Mouse (Mus musculus): ENCODE results near the gene Neurod1.

The Neurod1 gene

DNA sequence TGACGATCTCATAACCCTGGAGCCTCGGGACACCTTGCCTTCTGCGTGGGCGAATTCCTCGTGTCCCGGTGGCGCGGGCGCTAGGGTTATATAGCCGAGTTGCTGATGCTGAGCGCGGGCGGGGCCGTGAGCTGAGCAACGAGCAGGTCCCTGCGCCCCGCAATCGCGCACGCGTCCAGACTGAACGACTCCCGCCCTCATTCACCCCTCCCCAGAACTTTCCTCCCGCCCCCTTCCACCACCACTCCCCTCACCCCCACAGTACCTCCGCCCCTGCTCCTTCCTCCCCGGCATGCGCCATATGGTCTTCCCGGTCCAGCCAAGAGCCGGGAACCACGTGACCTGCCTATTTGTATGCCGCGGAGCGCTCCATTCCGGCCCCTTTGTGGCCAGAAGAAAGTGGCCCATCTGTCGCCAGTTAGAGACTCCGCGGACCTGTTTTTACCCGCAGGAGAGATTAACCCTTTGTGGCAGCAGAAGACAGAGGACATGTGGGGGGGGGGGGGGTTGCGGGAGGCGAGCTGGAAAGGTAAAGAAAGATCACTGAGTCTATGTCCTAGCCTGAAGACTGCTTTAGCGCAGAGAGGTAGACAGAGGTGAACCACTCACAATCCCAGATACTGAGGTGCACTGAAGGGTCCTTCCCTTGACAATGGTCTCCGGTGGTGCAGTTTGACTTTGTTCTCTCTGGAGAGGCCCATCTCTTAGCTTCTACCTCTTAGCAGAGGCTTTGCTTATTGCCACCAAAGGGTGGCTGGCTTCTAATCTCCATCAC lies at the start of gene Neurod1, which contains the start of gene Cerkl:
Gene Neurod1 (minus strand): TSS at position 177 of the 775 bp plus-strand sequence.
Gene Cerkl (minus strand): TSS at position 211 of the 775 bp plus-strand sequence.
- no peak for DNase-seq

DNA sequence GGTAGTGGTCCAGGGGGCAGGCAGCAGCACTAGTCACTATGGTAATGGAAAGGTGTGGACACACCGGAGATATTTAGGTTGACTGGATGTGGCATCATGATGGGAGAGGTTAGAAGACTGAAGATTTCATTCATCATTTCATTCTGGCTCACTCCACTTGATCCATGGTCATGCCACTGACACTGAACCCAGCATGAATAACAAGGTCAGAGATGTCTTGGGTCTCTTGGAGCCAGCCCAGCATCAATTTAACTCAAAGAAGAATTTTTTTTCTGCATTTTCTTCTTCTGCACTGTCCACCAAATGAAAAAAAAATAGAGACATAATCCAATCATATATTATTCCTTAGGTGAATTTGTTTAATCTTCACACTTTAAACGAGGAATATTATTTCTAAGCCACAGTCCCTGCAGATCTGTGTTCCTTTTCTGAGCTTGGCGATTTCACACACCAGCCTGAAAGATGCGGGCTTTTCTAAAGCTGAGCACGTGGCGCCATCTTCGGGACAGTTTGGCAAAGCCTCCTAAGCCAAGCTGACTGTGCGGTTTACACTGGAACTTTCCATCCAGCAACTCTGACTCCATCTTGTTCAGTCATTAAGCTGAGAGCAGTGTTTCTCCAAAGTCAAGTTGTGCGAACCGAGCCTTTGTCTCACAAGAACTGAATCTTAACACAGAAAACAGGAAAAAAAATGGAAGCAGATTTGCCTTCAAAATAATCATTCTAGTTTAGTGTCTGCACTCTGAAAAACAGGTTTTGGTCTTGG lies 42.6 kb upstream of the Neurod1 start:
- DNase-seq = peak; percentile 72

DNA sequence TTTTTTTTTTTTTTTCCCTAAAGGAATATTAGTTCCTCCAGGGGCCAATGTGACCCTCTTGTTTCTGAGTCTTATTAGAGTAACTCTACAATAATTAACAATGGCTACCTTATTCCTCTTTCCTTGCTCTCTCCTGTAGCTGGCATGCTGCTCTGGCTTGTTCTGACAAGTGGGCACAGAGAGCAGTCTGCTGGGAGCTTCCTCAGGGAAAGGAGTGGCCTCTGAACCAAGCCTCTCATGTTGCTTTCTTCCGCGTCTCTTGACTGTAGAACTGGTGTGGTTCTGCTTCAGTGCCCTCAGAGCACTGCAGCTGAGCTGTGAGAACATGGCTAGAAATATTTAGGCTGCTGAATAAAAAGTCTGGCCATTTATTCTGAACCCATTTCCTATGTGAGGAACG lies 28.6 kb upstream of the Neurod1 start:
- no peak for DNase-seq

DNA sequence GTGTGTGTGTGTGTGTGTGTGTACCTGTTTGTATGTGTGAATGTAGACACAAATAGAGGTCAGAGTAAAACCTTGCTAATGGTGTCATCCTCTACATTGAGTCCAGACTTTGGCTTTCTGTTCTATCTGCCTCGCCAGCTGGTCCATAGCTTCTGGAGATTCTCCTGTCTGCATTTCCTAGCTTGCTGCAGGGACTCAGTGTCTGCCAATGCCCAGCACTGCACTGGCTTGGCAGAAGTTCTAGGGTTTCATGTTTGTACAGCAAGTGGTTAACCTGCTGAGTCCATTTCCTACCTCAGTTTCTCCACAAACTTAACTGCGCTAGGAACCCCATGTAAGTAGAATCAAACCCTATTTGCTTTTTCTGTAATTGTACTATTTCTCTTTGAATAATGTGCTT lies 26.0 kb upstream of the Neurod1 start:
- no peak for DNase-seq

DNA sequence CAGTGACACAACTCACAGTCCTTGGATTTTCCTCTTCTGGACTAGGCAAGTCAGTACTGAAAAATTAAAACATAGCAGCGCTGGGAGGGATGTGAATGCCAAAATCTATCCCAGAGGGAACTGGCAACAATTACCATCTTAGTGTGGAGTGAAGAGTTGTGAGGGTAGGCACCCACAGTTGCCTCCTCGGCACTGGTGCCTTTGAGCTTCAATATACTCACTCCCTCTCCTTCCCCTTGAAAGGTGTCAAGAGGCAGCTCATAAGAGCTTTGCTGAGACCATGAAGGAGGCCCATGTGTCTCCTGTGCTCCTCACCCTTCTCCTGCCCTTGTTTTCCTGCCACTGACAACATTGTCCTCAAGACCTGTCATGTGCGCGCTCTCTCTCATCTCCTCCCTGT lies 5.9 kb upstream of the Neurod1 start:
- DNase-seq = no peak

DNA sequence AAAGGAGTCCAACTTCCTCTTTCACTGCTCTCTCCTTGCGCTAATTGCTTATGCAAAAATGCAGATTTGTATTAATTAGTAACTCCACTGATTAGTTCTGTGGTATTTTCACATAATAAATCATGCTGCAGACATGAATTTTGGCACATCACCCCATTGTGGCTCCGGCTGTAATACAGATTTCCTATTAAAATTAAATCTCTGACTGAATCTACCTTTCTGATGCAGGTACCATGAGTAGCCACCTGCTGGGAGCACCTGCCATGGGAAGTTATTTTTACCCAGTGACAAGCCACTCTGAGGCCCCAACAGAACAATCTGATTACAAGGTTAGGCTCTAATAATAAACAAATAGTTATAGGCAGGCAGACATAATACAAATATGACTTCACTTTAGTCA lies 5.3 kb upstream of the Neurod1 start:
- DNase-seq = no peak

DNA sequence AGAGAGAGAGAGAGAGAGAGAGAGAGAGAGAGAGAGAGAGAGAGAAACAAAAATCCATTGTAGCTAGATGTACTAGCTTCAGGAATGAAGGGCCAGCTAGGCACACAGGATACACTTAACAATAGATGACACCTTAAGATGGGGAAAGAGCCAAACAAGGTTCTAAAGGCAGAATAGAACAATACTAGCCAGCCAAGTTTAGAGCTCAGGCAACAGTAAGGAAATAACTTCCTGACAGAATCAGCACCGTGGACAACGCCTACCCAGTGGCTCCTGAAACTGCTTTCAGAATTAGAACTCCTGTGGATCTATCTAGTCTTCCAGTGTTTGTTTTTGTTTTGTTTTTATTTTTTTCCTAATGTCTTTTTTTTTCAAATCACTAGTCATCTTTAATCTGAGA lies 4.0 kb upstream of the Neurod1 start:
- peak; percentile 8 for DNase-seq

DNA sequence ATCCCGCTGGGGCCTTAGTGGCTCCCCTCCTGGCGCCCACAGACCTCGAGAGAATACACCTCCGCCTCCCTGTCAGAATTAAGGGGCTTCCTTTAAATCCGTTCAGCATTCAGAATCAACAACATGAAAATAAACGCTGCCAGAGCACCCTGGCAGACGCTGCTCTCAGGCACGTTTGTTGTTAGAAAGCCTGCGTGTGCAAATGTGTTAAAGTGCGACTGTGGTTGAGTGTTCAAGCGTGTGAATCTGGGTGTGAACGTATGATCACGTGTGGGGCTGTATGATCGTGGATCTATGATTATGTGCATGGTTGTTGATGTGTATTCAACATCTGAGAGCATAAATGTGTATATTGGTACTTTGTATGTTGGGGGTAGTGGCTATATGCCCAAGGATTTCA lies 3.6 kb upstream of the Neurod1 start:
- DNase-seq = no peak

DNA sequence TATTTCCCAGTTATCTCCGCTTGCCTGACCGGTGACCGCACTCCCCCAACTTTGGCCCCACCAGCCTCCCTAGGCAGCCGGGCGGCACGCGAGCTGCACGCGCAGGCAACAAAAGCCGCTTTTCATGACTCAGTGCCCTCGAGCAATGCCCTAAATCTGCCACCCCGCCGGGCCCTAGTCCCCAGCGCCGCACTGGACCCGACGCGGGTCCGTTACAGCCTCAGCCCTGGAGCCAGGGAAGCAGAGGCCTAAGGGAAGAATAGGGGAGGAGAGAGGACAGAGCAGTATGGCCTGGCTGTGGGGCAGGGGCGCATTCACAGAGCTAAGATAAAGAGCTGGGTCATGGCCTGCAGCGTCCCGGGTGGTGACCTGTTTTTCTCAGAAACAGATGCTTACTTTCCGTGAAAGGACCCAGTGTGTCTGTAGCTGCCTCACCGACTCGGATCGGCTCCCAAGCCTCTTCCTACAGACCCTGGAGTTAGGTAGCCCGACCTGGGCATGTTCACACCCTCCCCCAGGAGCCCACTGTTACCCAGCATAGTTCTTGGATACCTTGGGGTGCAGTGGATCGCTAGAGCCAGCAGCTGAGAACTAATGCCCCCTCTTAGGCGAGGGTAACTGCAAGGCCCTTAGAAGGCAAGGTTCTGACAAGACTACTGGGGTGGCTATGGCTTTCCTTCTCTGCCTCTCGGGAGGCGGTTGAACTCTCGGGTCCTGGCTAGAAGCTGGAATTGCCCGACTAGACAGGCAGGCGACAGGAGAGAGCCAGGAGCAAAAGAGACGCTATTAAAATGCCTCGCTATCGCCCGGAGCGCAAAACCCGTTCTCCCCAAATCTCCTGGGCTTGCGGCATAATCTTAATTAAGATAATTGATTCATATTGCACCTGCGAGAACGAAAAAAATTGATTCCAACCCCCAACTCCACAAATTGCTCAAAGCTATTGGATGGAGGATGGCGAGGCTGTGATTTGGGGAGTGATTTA lies 2.8 kb upstream of the Neurod1 start:
- DNase-seq = no peak

DNA sequence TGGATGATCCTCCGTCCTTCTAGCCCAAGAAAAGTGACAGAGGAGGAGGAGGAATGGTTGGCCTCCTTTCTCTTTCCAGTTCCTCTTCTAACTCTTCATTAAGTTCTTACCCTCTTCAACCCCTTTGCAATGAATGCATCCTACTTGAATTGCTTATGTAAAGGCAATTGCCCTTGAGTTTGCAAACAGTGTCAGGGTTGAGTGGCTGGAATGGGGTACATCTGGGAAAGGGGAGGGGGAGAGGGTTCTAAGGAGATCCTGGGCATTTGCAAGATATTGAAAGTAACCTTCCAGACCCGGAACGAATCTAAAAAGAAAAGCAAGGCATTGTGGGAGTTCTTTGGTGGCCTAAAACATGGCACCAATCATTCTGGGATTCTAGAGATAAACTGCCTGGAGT lies 1.4 kb upstream of the Neurod1 start:
- no peak for DNase-seq

DNA sequence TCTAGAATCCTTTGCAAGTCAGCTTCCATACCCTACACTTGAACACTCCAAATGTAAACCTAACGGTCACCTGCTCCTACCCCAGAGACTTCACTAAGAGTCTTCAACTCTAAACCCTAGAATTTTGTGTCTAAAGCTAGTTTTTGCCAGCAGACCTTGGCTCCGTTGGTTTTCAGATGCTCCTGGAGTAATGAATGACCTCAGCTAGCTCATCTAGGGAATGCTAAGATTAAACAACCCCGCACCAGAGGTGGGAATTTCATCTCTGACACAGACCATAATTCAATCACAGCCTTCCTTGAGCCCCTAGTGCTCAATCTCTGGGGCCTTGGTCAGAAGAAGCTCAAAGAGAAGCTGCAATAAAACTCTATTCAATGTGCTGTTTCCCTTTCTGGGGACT lies 883 bp upstream of the Neurod1 start:
- DNase-seq = no peak

DNA sequence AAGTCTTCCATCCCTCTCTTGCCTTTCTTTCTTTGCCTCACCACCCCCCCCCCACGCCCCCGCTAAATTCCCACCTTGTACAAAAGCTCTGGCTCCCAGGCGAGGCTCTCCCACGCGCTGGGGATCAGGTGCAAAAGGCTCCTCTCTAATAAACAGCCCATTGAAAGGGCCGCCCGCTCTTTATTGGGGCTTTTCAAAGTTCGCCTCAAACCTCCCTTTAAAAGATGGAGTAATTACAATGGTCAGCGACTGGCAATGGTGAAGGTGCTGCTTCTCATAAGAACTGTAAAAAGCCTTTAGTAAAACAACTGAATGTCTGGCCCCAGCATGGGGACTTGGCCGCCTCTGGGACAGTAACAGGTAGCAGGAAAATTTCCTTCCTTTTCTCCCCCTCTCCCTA lies 905 bp downstream of the Neurod1 start:
- no peak for DNase-seq

DNA sequence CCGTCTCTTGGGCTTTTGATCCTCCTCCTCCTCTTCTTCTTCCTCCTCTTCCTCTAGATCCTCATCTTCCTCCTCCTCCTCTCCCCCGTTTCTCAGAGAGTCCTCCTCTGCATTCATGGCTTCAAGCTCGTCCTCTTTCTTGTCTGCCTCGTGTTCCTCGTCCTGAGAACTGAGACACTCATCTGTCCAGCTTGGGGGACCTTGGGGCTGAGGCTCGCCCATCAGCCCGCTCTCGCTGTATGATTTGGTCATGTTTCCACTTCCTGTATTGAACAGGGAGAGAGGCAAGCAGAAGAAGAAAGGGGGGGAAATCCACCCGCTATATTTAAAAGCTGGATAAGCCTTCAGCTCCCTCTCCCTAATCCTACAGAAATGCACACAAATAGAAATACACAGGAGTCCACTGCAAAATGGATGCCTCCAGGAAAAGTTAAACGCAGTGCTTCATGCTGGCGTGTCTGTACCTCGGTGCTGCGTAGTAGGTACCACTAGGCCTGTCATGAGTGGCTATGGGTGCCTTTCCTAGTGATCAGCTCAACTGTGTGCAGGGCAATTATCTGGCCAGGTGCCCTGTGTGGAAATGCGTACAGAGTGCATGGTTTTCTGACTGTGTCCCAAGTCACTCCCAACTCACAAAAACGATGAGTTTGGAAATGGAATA lies 1.6 kb downstream of the Neurod1 start:
- DNase-seq = no peak

DNA sequence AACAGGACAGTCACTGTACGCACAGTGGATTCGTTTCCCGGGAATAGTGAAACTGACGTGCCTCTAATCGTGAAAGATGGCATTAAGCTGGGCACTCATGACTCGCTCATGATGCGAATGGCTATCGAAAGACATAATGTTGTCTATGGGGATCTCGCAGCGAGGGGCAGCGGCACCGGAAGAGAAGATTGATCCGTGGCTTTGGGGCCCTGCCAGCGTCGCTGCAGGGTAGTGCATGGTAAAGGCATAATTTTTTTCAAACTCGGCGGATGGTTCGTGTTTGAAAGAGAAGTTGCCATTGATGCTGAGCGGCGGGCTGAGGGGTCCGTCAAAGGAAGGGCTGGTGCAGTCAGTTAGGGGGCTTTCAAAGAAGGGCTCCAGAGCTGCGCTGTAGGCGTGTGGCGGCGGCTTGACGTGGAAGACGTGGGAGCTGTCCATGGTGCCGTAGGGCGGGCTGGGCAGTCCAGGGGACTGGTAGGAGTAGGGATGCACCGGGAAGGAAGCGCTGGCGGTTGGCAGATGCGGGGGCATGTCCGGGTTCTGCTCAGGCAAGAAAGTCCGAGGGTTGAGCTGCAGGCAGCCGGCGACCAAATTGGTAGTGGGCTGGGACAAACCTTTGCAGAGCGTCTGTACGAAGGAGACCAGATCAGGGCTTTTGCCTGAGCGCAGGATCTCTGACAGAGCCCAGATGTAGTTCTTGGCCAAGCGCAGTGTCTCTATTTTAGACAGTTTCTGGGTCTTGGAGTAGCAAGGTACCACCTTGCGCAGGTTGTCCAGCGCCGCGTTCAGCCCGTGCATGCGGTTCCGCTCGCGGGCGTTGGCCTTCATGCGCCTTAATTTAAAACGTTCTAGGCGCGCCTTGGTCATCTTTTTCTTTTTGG lies 2.4 kb downstream of the Neurod1 start:
- peak; percentile 52 for DNase-seq

DNA sequence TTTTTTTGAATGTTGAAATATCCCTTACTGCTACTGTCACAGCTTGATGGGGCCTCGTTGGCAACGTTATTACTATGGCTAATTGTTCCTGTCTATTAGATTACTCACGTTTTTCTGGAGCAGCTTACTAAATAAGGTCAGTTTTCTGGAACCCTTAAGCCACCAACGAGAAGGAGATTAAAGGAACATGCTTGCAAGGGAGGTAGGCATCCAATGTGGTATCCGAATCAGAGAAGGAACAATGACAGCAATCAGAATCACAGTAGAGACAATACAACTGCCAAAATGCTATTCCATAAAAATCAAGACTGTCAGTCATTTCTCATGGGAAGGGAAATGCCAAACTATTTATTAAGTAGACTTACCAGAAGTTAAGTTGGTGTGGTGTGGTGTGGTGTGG lies 5.1 kb downstream of the Neurod1 start:
- no peak for DNase-seq

DNA sequence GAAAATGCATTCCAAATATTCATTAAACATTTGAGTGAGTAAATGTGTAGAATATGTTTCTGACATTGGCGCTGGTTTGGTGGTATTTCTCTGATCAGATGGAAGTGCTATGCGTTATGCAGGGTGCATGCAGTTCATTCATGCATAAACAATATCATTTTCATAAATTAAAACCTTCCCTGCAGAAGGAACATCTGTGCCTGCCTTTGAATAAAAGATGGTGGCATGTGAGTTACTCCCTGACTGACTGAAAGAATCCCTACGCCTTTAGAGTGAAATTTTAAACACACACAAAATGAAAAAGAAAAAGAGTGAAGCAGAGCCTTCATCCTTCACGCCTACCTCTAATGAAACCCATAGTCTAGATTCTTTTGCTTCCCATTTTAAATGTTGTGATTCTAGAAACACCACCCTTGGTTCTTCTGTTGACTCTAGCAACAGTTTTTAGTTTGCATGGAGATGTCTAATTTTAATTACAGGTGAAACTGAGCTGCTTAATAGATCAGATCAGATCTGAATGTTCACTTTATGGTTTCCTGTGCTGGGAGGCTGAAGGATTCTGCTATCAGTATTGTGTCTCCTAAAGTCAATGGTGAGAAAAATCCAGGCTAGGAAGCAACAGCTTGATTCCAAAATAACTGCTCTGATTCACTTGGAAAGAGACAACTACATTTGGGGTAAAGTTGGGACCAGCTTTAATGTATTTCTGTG lies 5.7 kb downstream of the Neurod1 start:
- DNase-seq = no peak

DNA sequence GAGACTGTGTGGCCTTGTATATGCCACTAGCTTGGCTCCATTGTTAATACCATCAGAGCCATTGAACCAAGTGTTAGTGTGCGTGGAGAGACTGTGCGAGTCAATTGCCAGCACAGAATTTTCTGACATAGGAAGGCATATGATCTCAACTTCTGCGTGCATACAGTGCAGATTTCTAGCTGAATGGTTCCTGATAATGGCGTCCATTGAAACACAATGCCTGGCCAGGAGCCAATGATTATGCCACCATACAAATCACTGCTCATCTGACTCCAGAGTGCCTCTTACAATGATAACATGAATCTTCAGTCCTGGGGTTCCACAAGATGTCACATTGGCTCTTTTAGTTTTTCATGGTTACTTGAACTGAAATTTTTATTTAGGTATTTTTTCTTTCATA lies 7.2 kb downstream of the Neurod1 start:
- no peak for DNase-seq

DNA sequence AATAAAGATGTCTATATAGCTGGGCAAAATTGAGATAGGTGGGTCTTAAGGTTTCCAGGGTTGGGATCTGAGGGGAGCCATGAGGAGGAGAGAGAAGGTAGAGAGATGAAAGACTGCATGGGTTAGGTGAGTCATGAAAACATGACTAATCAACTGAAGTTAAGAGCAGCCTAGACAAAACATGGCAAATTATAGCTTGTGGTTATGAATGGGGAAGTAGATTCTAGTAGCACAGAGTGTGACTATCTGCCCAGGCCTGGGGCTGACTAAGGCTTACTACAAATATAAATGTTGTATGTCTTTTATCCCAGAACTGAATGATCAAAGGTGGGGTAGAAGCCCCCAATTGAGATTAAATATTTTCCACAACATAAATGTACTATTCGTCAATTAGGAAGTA lies 9.4 kb downstream of the Neurod1 start:
- DNase-seq = no peak

DNA sequence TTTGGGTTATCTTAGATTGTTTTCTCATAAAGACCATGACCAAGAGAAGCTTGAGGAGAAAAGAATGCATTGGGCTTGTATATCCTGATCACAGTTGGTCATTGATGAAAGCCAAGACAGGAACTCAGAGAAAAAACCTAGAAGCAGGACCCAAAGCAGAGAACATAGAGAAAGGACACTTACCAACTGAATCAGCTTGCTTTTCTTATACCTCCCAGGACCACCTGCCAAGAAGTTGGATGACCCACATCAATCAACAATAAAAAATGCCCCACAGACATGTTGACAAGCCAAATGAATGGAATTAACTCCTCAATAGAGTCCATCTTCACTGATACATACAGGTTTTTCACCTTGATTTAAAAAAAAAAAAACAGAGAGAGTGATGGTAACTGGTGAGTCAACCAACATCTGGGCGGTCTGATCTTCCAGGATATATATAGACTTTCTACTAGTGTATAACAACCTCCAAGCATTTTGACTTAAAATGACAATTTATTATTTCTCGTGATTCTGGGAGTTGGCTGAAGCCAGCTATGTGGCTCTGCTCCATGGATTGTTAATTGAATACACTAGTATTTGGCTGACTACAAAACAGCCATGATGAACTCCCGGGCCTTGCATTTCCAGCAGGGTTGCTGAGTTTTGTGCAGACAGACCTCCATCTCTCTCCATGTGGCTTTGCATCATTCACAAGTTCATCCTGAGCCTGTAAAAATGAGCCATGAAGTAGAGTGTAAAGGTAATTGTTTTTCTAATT lies 12.5 kb downstream of the Neurod1 start:
- no peak for DNase-seq

DNA sequence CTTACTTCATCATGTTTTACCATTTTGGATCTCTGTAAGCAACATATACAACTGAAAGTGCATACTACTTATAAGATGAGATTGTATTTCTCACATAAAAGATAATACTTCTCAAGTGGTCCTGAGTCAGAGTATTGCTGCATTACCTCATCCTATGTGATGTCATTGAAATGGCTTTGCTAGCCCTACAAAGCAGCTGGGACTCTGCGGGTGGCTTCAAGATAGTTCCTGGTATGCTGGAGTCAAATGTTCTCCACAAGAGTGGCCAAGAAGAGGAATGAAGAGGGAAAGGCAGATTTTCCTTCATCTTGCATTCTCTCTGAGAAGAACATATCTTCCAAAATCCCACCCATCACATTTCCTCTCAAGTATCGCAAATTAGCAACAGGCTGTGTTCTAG lies 13.2 kb downstream of the Neurod1 start:
- DNase-seq = no peak

Measured in kidney, adult 9 months (tissue).